Mouse (Mus musculus): ENCODE results near the gene Zfp106.

DNA sequence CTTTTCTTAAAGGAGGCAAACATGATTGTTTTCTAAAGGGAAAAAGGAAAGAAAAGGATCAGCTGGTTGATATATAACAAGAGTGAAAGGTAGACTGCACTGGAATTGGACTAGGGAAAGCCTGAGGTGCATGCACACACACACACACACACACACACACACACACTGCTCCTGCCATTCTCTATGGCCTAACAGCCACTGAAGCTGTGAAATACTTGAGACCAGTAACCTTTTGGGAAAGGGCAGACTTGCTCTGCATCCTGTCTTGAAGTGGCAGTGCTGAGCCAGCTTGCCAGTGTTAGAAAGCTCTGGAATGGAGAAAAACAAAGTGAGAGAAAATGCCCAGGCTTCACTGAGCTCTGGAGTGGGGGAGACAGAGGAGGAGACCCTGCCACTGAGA lies 95.6 kb downstream of the Zfp106 start:
- no peak for TF ChIP-seq POLR2A (IDR thresholded peaks at IDR 0.05; ENCODE audit: borderline replicate concordance, insufficient read depth, low read length)
- TF ChIP-seq CTCF (IDR thresholded peaks at IDR 0.05; ENCODE audit: borderline replicate concordance, insufficient read depth, low read depth, low read length): no peak
